Mouse (Mus musculus) forebrain, embryonic 13.5 days (tissue): ENCODE results near the gene Col18a1. TPM values are rescaled to one million over a fixed set of nuclear protein-coding genes. Genes with fewer than 3 reads are reported as not detected.

ENCODE experiments used
- ATAC-seq: fragments of 200-750 bp; cut with Nextera tagmentation; 2 replicates; pipeline ENCODE4 v1.8.0; 2017
- H3K27ac ChIP-seq: fragments of 300-500 bp; sonication (generic); 2 replicates; pipeline ENCODE4 v1.5.1; 2015; ENCODE audit warnings: inconsistent platforms, mild to moderate bottlenecking, moderate library complexity
- H3K27me3 ChIP-seq: fragments of 300-500 bp; sonication (generic); 2 replicates; pipeline ENCODE4 v1.6.1; 2015; ENCODE audit warnings: mild to moderate bottlenecking, inconsistent platforms
- H3K36me3 ChIP-seq: fragments of 300-500 bp; sonication (generic); 2 replicates; pipeline ENCODE4 v1.6.1; 2015; ENCODE audit warnings: mild to moderate bottlenecking, inconsistent platforms; ENCODE audit not compliant: poor library complexity, severe bottlenecking
- H3K4me1 ChIP-seq: fragments of 300-500 bp; sonication (generic); 2 replicates; pipeline ENCODE4 v1.6.1; 2015; ENCODE audit warnings: inconsistent platforms
- H3K4me2 ChIP-seq: fragments of 300-500 bp; sonication (generic); 2 replicates; pipeline ENCODE4 v1.6.1; 2015; ENCODE audit warnings: inconsistent platforms, mild to moderate bottlenecking, moderate library complexity
- H3K4me3 ChIP-seq: fragments of 300-500 bp; sonication (generic); 2 replicates; pipeline ENCODE4 v1.5.1; 2015; ENCODE audit warnings: mild to moderate bottlenecking, inconsistent platforms
- H3K9ac ChIP-seq: fragments of 300-500 bp; sonication (generic); 2 replicates; pipeline ENCODE4 v1.6.1; 2015; ENCODE audit warnings: mild to moderate bottlenecking, inconsistent platforms
- H3K9me3 ChIP-seq: fragments of 300-500 bp; sonication (generic); replicated peaks from 2 replicates; pipeline ENCODE4 v1.6.1; 2016; ENCODE audit warnings: inconsistent platforms
- WGBS: fragments of 180-500 bp; shearing (Covaris S2); methylation state at CpG from one replicate; pipeline ENCODE4 v1.1.7; 2015; 5-methylcytosine and 5-hydroxymethylcytosine counted together
- polyA plus RNA-seq: library from polyadenylated mRNA; unstranded; fragments of >200 nt; fragmentation: Nextera tagmentation; extraction: Ambion mirVana; gene quantifications from 2 replicates; pipeline ENCODE4 v1.2.1, GENCODE M21; 2015

Gene Col18a1
- polyA plus RNA-seq, 1 experiment from 2014 or later: 35.5 TPM

DNA sequence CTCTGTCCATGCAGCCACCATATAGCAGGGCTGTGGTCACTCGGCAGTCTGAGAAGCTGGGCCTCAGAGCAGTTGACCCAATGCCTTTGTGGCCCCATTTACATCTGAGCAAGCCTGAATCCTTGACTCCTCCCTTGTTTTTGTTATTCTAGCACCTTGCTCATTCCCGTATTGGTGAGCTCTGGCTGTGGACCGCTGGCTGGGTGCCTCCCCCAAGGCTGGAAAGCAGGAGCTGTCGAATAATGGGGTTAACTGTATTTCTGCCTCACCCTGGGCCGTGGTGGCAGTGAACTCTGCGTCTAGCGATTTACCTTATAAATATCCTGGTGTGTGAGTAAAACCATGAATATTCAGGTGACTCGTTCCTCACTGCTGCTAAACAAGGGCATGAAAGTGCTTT lies 149.8 kb downstream of the Col18a1 start:
- Histone ChIP-seq H3K9me3 (no peaks in the 10 kb centered on the region), H3K36me3 (no peaks in the 10 kb centered on the region), H3K4me2 (no peak overlapping the region), H3K27ac (no peak overlapping the region), H3K9ac (no peak overlapping the region), H3K4me1 (peaks cover 2% of the 10 kb centered on the region; the same call in 1 of the 2 replicates), H3K4me3 (no peak overlapping the region), H3K27me3 (no peaks in the 10 kb centered on the region)
- 33% methylated on average over 8 of the region's 8 CpGs for WGBS
- no peak for ATAC-seq

DNA sequence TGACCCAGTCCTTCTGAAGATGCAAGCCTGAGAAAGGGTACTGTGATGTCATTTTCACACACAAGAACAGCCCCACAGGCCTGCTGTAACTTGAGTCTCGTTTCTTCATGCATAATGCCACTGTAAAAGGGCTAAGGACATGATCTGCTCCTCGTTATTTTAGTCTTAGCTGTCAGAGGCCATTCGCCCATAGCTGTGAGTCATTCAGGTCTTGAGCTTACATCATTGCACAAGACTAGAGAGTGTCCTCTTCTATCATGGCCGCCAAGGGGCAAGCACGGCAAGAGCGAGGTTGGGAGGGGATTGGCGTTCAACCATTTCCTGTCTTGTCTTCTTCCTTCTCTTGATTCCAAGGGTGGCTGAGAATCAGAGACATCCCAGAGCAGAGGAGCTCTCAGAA lies 150.3 kb downstream of the Col18a1 start:
- Histone ChIP-seq H3K4me1 (peaks cover 2% of the 10 kb centered on the region; the same call in 1 of the 2 replicates), H3K4me2 (no peak overlapping the region), H3K9ac (no peak overlapping the region), H3K4me3 (no peak overlapping the region), H3K36me3 (no peaks in the 10 kb centered on the region), H3K27me3 (no peaks in the 10 kb centered on the region), H3K27ac (no peak overlapping the region), H3K9me3 (no peaks in the 10 kb centered on the region)
- 78% methylated on average over 7 of the region's 7 CpGs for WGBS
- no peak for ATAC-seq

DNA sequence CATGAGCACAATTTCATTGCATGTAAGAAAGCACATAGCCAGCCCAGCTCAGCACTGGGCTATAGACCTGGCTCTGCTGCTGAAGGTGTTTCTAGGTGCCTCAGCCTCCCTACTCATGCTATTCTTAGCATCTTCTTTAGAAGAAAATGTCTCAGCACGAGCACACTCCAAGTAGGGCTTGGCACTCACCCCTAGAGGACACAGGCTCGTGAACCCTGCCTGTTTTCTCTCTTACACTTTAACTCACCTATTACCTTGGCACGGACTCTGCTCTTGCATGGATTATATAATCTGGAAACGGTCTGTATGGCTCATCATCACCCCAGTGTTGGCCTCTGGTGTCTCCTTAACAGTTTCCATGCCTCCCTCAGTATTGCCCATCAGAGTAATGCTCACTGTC lies 154.7 kb downstream of the Col18a1 start:
- 87% methylated on average over 4 of the region's 4 CpGs for WGBS
- H3K9ac ChIP-seq: no peak overlapping the region
- no peak overlapping the region for H3K4me2 ChIP-seq
- H3K27ac ChIP-seq: no peak overlapping the region
- H3K4me1 ChIP-seq: peaks cover 10% of the 10 kb centered on the region; the same call in 1 of the 2 replicates
- H3K27me3 ChIP-seq: no peaks in the 10 kb centered on the region
- ATAC-seq: no peak
- no peak overlapping the region for H3K4me3 ChIP-seq
- no peaks in the 10 kb centered on the region for H3K36me3 ChIP-seq
- no peaks in the 10 kb centered on the region for H3K9me3 ChIP-seq

DNA sequence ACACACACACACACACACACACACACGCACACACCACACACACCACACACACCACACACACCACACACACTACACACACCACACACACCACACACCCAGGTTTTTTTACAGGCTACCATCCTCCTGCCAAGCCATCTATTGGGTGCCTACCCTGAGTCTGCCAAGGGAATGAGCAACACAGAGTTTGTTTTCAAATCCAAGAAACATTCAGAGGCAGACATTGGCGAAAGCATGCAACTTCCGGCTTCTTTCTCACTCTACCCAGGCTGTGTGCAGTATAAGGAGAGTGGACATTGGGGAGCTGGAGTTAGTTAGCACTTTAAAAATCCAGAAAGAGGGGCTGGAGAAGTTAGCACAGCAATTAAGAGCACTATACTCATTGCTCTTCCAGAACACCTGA lies 157.7 kb downstream of the Col18a1 start:
- H3K4me1 ChIP-seq: peaks cover 14% of the 10 kb centered on the region; the same call in 1 of the 2 replicates
- H3K4me2 ChIP-seq: no peak overlapping the region
- H3K36me3 ChIP-seq: no peaks in the 10 kb centered on the region
- peak overlapping the region; percentile 68; the same call in 1 of the 2 replicates for H3K27ac ChIP-seq
- no peaks in the 10 kb centered on the region for H3K27me3 ChIP-seq
- ATAC-seq: no peak
- H3K9ac ChIP-seq: no peak overlapping the region
- WGBS: 78% methylated on average over 2 of the region's 3 CpGs
- no peak overlapping the region for H3K4me3 ChIP-seq
- H3K9me3 ChIP-seq: no peaks in the 10 kb centered on the region

DNA sequence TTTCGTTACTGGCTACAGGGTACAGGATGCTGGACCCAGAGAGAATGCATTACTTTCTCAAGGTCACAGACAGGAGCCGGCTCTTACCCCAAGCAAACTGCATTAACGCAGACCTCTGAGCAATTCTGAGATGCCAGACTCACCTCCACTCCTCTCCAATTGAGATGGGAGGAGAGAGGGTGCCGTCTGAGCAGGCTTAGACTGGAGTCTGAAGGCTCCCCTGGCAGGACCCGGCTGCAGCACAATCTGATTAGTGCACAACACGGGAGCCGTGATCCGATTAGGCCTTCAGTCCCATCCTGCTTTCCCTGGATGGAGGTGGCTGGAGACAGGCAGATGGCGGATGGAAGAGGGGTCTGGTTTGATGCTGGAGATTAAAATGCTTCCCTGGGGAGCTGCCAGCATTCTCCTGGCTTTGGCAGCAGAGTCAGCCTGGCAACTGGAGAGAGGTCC lies 158.2 kb downstream of the Col18a1 start:
- 25% methylated on average over 9 of the region's 9 CpGs for WGBS
- ATAC-seq: peak; percentile 55; the same call in 1 of the 2 replicates

DNA sequence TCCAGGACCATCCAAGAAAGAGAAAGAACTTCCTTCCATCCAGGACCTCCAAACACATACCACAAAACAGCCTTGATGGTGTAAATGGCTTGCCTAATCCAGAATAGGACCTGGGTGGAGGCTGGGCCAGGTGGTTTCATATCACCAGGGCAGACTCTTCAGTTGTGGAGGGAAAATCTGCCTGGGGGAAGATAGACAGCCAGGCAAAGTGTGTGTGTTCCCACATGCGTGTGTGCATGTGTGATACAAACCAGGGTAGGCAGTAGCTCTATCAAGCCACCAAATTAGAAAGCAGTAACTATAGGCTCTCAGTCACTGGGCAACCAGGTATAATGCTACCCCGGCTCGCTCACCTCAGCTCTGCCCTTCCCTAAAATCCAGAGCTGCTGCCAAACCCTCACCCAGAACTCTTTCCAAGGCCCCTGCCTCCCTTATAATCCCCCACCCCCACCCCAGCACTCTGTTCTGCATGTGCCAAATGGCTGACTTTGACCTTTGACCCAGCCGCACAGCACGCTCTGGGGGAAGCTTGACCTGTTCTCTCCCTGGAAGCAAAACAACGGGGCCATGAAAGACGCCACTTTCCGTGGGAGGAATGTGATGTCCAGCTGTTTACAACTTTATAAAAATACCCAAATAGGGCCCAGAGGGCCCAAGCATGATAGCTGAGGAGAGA lies 158.8 kb downstream of the Col18a1 start:
- Histone ChIP-seq H3K27ac (peak overlapping the region; percentile 68), H3K9ac (no peak overlapping the region), H3K4me2 (no peak overlapping the region), H3K9me3 (no peaks in the 10 kb centered on the region), H3K4me1 (peaks cover 14% of the 10 kb centered on the region; the same call in 1 of the 2 replicates), H3K27me3 (no peaks in the 10 kb centered on the region), H3K36me3 (no peaks in the 10 kb centered on the region), H3K4me3 (no peak overlapping the region)
- 0 out of 2 replicates have a peak, but pooled peaks have one; percentile 8 for ATAC-seq
- WGBS: 41% methylated on average over 8 of the region's 8 CpGs

More for the DNA sequence above, 158.2 kb downstream of the Col18a1 start:
- H3K9ac ChIP-seq: no peak overlapping the region
- no peaks in the 10 kb centered on the region for H3K27me3 ChIP-seq
- no peaks in the 10 kb centered on the region for H3K9me3 ChIP-seq
- no peak overlapping the region for H3K4me3 ChIP-seq
- no peak overlapping the region for H3K4me2 ChIP-seq
- peak overlapping the region; percentile 68 for H3K27ac ChIP-seq
- H3K36me3 ChIP-seq: no peaks in the 10 kb centered on the region
- H3K4me1 ChIP-seq: peaks cover 14% of the 10 kb centered on the region; the same call in 1 of the 2 replicates

DNA sequence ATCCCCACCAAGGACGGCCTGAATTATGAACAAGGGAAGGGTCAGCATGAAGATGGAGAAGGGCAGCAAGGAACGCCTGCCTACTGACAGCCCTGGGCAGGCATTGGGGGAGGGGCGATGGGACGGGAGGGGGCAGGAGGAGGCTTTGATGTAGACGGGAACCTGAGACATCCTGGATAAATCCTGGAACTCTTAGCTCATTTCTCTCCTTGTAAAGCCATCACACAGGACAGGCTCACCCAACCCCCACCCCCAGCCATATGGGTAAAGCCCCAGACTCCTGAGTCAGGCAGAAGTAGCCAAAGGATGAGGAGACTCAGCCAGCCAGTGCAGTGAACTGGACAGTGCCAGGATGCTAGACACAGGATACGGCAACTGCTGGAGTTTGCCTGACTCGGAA lies 161.4 kb downstream of the Col18a1 start:
- no peak overlapping the region for H3K4me2 ChIP-seq
- no peak overlapping the region for H3K4me3 ChIP-seq
- H3K36me3 ChIP-seq: no peaks in the 10 kb centered on the region
- no peaks in the 10 kb centered on the region for H3K9me3 ChIP-seq
- H3K9ac ChIP-seq: no peak overlapping the region
- no peak for ATAC-seq
- WGBS: 38% methylated on average over 7 of the region's 7 CpGs
- no peaks in the 10 kb centered on the region for H3K27me3 ChIP-seq
- peaks cover 14% of the 10 kb centered on the region; the same call in 1 of the 2 replicates for H3K4me1 ChIP-seq
- no peak overlapping the region for H3K27ac ChIP-seq

Other genes starting within 250 kb of the Col18a1 start
- 49.3 and 52.5 TPM in 2 replicates for gene Pcbp3, start 204.7 kb downstream of the Col18a1 start, polyA plus RNA-seq
- gene Slc19a1, start 134.3 kb downstream of the Col18a1 start, polyA plus RNA-seq: 28.0 and 33.7 TPM in 2 replicates
- 46.6 and 52.8 TPM in 2 replicates for gene Pofut2, start 92.7 kb upstream of the Col18a1 start, polyA plus RNA-seq